Mouse (Mus musculus) megakaryocyte, embryonic 14.5 days (primary cell): ENCODE results near the gene Brwd1.

Source experiments
- FLI1 ChIP-seq: IDR thresholded peaks from 2 replicates; pipeline ENCODE4 v1.6.1; 2012; ENCODE audit warnings: low read length, inconsistent platforms, mixed read lengths
- GATA1 ChIP-seq: IDR thresholded peaks from 3 replicates; pipeline ENCODE4 v1.6.1; 2012; ENCODE audit warnings: mixed read lengths, low read length, inconsistent platforms, borderline replicate concordance

DNA sequence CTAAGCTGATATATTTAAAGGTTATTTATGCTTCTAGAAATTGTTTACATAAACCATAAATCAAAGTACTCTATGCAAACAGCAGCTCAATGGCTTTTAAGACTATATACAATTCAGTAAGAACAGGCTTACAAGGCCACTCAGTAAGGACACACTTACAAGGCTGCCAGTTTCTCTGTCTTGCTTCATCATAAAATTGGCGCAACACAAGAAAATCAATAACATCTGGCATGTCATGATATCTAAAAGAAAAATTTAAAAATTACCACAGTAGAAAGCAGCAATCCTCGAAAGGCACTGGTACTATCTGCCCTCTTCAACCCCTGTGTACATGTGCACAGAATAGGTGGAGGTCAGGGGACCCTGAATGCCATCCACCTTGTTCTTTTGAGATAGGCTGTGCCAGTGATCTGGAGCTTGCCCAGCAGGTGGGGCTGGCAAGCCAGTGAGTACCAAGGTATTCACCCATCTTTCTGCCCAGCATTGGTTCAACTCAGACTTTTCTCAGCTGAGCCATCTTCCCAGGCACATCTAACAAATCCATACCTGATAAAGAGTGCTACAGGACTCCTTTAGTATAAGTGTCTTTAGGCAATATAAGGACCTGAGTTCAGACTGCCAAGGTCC lies 51.7 kb downstream of the Brwd1 start:
- TF ChIP-seq GATA1 (no peak), FLI1 (no peak)
